Mouse (Mus musculus) forebrain, embryonic 10.5 days (tissue): ENCODE data around the gene Pycard. TPM values are rescaled to one million over a fixed set of nuclear protein-coding genes. Genes with fewer than 3 reads are reported as not detected.
"Not testable (repeated sequence)": the region's sequence is repeated elsewhere in the genome, so short reads cannot be mapped to it uniquely, and the experiment has no call there.

Source experiments
- DNase-seq: peaks from one replicate; pipeline ENCODE4 v3.0.0-alpha.2; 2017; ENCODE audit warnings: low spot score; ENCODE audit errors: extremely low spot score
- H3K27ac ChIP-seq: fragments of 300-500 bp; sonication (generic); 2 replicates; pipeline ENCODE4 v1.5.1; 2016; ENCODE audit warnings: mild to moderate bottlenecking
- H3K27me3 ChIP-seq: fragments of 300-500 bp; sonication (generic); 2 replicates; pipeline ENCODE4 v1.6.1; 2016; ENCODE audit warnings: mild to moderate bottlenecking; ENCODE audit not compliant: poor library complexity, severe bottlenecking
- H3K36me3 ChIP-seq: fragments of 300-500 bp; sonication (generic); replicated peaks from 2 replicates; pipeline ENCODE4 v1.6.1; 2016; ENCODE audit warnings: mild to moderate bottlenecking, moderate library complexity
- H3K4me1 ChIP-seq: fragments of 300-500 bp; sonication (generic); 2 replicates; pipeline ENCODE4 v1.6.1; 2016
- H3K4me3 ChIP-seq: fragments of 300-500 bp; sonication (generic); 2 replicates; pipeline ENCODE4 v1.5.1; 2016; ENCODE audit warnings: mild to moderate bottlenecking, moderate library complexity
- H3K9me3 ChIP-seq: fragments of 300-500 bp; sonication (generic); 2 replicates; pipeline ENCODE4 v1.6.1; 2016; ENCODE audit warnings: mild to moderate bottlenecking, moderate library complexity
- WGBS: fragments of 180-500 bp; shearing (Covaris S2); methylation state at CpG from one replicate; pipeline ENCODE4 v1.1.7; 2016; 5-methylcytosine and 5-hydroxymethylcytosine counted together
- polyA plus RNA-seq: library from polyadenylated mRNA; unstranded; fragments of >200 nt; fragmentation: Nextera tagmentation; extraction: Ambion mirVana; gene quantifications from 2 replicates; pipeline ENCODE4 v1.2.1, GENCODE M21; 2016

The Pycard gene
- polyA plus RNA-seq, result 6.3 and 6.6 TPM in 2 replicates

GRCm38 (mm10) chr7:127993341-127993977 is at the start of gene Pycard:
TSS of gene Pycard (minus strand) at chr7:127993867.
- Histone ChIP-seq H3K36me3 (peaks cover 53% of the 10 kb centered on the region), H3K27me3 (no peaks in the 10 kb centered on the region), H3K4me3 (peak within 1 kb of the TSS; percentile 28), H3K4me1 (peaks cover 13% of the 10 kb centered on the region), H3K27ac (peak within 1 kb of the TSS; percentile 25; the same call in 1 of the 2 replicates), H3K9me3 (no peaks in the 10 kb centered on the region)
- 24% methylated on average over 18 of the region's 18 CpGs for WGBS
- no peak for DNase-seq

GRCm38 (mm10) chr7:128042161-128042820 is 48.6 kb upstream of the Pycard start:
- not testable (repeated sequence) for DNase-seq, H3K9me3 ChIP-seq

GRCm38 (mm10) chr7:128033616-128034015 is 39.9 kb upstream of the Pycard start:
- no peak for DNase-seq
- Histone ChIP-seq H3K4me3 (no peak overlapping the region), H3K27me3 (no peaks in the 10 kb centered on the region), H3K9me3 (no peaks in the 10 kb centered on the region), H3K27ac (no peak overlapping the region), H3K4me1 (no peaks in the 10 kb centered on the region), H3K36me3 (no peaks in the 10 kb centered on the region)
- 95% methylated on average over 4 of the region's 4 CpGs for WGBS

More at GRCm38 (mm10) chr7:128042161-128042820, 48.6 kb upstream of the Pycard start:
- not testable (repeated sequence) for H3K4me3 ChIP-seq, H3K36me3 ChIP-seq, H3K27me3 ChIP-seq, H3K4me1 ChIP-seq, H3K27ac ChIP-seq
- WGBS, result 86% methylated on average over 15 of the region's 15 CpGs

GRCm38 (mm10) chr7:128032989-128033293 is 39.3 kb upstream of the Pycard start:
- no peaks in the 10 kb centered on the region for H3K4me1 ChIP-seq
- H3K36me3 ChIP-seq, result no peaks in the 10 kb centered on the region
- no peak overlapping the region for H3K4me3 ChIP-seq
- H3K9me3 ChIP-seq, result no peaks in the 10 kb centered on the region
- DNase-seq, result no peak
- WGBS, result 96% methylated on average over 3 of the region's 3 CpGs
- H3K27me3 ChIP-seq, result no peaks in the 10 kb centered on the region
- H3K27ac ChIP-seq, result no peak overlapping the region

- H3K27ac ChIP-seq, result no peak overlapping the region
- H3K27me3 ChIP-seq, result no peaks in the 10 kb centered on the region
- DNase-seq, result no peak
- H3K4me3 ChIP-seq, result no peak overlapping the region
- H3K36me3 ChIP-seq, result no peaks in the 10 kb centered on the region
- no peaks in the 10 kb centered on the region for H3K9me3 ChIP-seq
- H3K4me1 ChIP-seq, result no peaks in the 10 kb centered on the region
- WGBS, result 95% methylated on average over 5 of the region's 5 CpGs
Observed at GRCm38 (mm10) chr7:128032290-128032988, 38.8 kb upstream of the Pycard start.

DNA sequence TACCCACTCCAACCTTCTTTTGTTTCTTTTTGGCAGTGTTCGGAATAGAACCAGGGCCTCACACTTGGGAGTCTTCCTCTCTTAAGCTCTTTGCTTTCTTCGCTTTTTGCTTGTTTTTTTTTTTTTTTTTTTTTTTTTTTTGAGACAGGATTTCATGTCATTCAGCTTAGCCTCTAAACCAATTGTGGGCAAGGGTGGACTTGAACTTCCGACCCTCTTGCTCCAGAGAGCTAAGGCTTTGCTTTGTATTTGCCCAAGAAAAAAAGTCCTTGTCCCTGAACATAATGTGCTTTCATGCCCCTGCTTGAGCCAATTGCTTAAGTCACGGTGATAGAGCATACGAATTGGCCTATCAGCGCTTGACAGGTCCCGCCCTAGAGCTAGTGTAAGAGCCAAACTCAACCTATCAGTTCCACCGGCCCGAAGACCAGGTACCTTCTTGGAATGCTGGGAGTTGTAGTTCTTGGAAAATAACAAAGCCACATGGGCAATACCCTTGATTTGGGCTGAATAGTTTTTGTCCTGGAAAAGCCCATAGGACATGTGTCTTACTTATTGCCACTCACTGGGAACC is 37.8 kb upstream of the Pycard start:
- Histone ChIP-seq H3K27me3 (no peaks in the 10 kb centered on the region), H3K4me1 (no peaks in the 10 kb centered on the region), H3K4me3 (no peak overlapping the region), H3K27ac (no peak overlapping the region), H3K9me3 (no peaks in the 10 kb centered on the region), H3K36me3 (no peaks in the 10 kb centered on the region)
- DNase-seq, result peak; percentile 47
- WGBS, result 33% methylated on average over 9 of the region's 9 CpGs

- no peaks in the 10 kb centered on the region for H3K36me3 ChIP-seq
- no peak overlapping the region for H3K4me3 ChIP-seq
- WGBS, result 81% methylated on average over 4 of the region's 4 CpGs
- H3K4me1 ChIP-seq, result no peaks in the 10 kb centered on the region
- H3K27me3 ChIP-seq, result no peaks in the 10 kb centered on the region
- H3K9me3 ChIP-seq, result no peaks in the 10 kb centered on the region
- no peak for DNase-seq
- no peak overlapping the region for H3K27ac ChIP-seq
Observed at GRCm38 (mm10) chr7:128025381-128025780, 31.7 kb upstream of the Pycard start.

GRCm38 (mm10) chr7:128024932-128025331 is 31.3 kb upstream of the Pycard start:
- no peak overlapping the region for H3K27ac ChIP-seq
- H3K9me3 ChIP-seq, result no peaks in the 10 kb centered on the region
- no peak overlapping the region for H3K4me3 ChIP-seq
- DNase-seq, result no peak
- no peaks in the 10 kb centered on the region for H3K4me1 ChIP-seq
- no peaks in the 10 kb centered on the region for H3K36me3 ChIP-seq
- 90% methylated on average over 4 of the region's 4 CpGs for WGBS
- no peaks in the 10 kb centered on the region for H3K27me3 ChIP-seq

DNA sequence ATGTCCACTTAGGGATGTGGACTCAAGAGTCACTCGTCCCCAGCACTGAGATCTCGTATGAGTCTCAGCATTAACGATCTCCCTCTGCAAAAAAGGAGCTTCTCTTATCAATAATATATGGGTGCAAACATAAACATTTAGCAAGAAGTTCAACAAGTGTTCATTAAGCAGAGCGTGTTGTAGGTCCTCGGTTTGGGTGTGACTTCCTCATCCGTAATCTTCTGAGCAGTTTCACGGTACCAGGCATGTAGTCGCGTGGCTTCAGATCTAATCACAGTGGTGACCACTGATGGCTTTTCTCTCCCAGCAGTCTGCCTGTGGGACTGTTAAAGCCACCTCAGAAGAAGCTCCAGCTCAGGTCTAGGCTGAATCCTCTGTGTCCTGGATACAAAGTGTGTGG is 30.7 kb upstream of the Pycard start:
- no peak for DNase-seq
- 94% methylated on average over 9 of the region's 9 CpGs for WGBS
- Histone ChIP-seq H3K4me3 (no peak overlapping the region), H3K4me1 (no peaks in the 10 kb centered on the region), H3K27ac (no peak overlapping the region), H3K36me3 (no peaks in the 10 kb centered on the region), H3K9me3 (no peaks in the 10 kb centered on the region), H3K27me3 (no peaks in the 10 kb centered on the region)

DNA sequence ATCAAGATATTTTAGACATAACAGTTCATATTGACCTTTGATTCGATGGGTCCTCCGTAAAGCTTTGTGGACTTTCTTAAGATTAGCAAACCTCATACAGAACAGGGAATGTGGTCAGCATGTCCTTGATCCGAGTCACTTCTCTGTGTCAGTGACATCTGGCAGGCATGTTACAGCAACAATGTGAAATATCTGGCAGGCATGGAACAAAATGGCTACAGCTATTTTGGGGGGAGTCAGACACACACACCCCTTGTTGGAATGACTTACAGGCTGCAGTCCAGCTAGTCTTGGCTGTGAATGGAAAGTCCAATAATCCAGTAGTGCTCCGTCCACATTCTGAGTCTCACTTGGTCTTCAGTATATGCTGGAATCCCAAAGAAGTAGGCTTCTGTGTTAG is 29.9 kb upstream of the Pycard start:
- Histone ChIP-seq H3K27ac (no peak overlapping the region), H3K4me3 (no peak overlapping the region), H3K36me3 (no peaks in the 10 kb centered on the region), H3K9me3 (no peaks in the 10 kb centered on the region), H3K4me1 (no peaks in the 10 kb centered on the region), H3K27me3 (no peaks in the 10 kb centered on the region)
- 95% methylated on average over 4 of the region's 4 CpGs for WGBS
- no peak for DNase-seq

DNA sequence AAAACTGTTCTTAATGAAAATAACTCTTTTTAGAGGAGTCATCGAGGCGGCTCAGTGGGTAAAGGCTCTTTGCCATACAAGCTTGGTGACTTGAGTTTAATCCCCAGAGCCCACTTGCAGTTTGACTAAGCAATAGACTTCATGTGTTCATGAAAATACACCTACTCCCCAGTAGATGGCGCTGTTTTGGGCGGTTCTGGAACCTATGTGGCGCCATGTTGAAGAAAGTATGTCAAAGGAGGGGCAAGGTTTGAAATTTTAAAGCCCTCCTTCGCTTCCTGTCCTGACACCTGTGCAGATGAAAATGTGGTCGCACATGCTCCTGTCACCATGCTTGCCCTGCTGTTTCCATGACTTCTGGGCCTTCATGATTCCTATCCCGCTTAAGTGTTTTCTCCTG is 29.3 kb upstream of the Pycard start:
- Histone ChIP-seq H3K9me3 (no peaks in the 10 kb centered on the region), H3K27me3 (no peaks in the 10 kb centered on the region), H3K4me1 (no peaks in the 10 kb centered on the region), H3K27ac (no peak overlapping the region), H3K36me3 (no peaks in the 10 kb centered on the region), H3K4me3 (no peak overlapping the region)
- 64% methylated on average over 8 of the region's 8 CpGs for WGBS
- no peak for DNase-seq

- no peak for DNase-seq
- Histone ChIP-seq H3K36me3 (no peaks in the 10 kb centered on the region), H3K4me1 (no peaks in the 10 kb centered on the region), H3K4me3 (no peak overlapping the region), H3K27ac (no peak overlapping the region), H3K27me3 (no peaks in the 10 kb centered on the region), H3K9me3 (no peaks in the 10 kb centered on the region)
- WGBS, result 95% methylated on average over 2 of the region's 2 CpGs
Observed at GRCm38 (mm10) chr7:128019187-128019586, 25.5 kb upstream of the Pycard start.

GRCm38 (mm10) chr7:128018275-128018674 is 24.6 kb upstream of the Pycard start:
- Histone ChIP-seq H3K27me3 (no peaks in the 10 kb centered on the region), H3K36me3 (no peaks in the 10 kb centered on the region), H3K27ac (no peak overlapping the region), H3K9me3 (no peaks in the 10 kb centered on the region), H3K4me3 (no peak overlapping the region), H3K4me1 (no peaks in the 10 kb centered on the region)
- no peak for DNase-seq
- 85% methylated on average over 3 of the region's 3 CpGs for WGBS
